Mouse (Mus musculus): ENCODE measurements around the gene Klhl2. TPM values are rescaled to one million over a fixed set of nuclear protein-coding genes. Genes with fewer than 3 reads are reported as not detected.

The Klhl2 gene
- polyA plus RNA-seq, 1 experiment from 2014 or later, result 28.7 TPM

DNA sequence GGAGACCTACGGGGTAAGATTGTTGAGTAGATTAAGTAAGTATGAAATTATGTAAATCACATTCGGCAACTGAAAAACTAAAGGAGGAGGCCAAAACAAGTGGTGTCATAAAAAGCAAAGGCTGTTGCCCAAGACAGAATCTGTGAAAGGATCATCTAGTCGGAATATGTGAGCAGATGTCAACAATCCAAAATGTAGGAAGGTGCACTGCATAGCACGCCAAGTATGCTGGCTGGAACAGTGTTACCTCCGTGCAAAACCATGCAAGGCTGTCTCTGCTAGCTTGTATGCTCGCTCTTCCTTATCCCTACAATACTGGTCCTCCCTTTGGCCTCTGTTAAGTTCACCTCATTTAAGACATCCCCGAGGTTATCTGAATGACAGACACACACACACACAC, 4.5 kb downstream of the Klhl2 start:
- 84% methylated on average over 7 of the region's 7 CpGs for WGBS
- Histone ChIP-seq H3K9me3 (replicated peaks) (no peaks in the 10 kb centered on the region), H3K36me3 (no peaks in the 10 kb centered on the region), H3K4me2 (replicated peaks) (no peak overlapping the region), H3K27me3 (no peaks in the 10 kb centered on the region), H3K27ac (no peak overlapping the region), H3K4me3 (no peak overlapping the region), H3K9ac (no peak overlapping the region), H3K4me1 (peaks cover 25% of the 10 kb centered on the region)
- ATAC-seq (ENCODE audit: low FRiP score), result no peak

DNA sequence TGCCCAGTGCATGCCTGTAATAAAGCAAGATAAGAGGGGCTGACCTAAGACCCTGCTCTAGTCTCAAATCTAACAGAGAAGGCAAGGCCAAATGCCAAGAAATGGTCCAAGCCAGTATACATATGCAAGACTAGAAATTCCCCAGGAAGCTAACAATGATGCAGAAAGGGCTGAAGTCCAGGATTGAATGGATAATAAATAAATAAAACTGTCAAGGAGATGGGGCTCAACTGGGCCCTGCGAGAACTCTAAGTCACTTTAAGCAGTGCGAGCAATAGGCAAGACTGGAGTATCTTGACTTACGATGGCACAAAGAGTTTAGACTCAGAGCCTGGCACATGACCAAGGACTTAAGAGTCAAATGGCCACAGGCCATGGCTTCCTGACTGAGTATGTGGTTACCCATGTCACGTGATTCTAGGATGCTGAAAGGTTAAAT, 5.8 kb downstream of the Klhl2 start:
- H3K36me3 ChIP-seq, result no peaks in the 10 kb centered on the region
- H3K4me1 ChIP-seq, result peaks cover 33% of the 10 kb centered on the region
- no peaks in the 10 kb centered on the region for H3K27me3 ChIP-seq
- H3K9ac ChIP-seq, result no peak overlapping the region
- no peak overlapping the region for H3K4me3 ChIP-seq
- WGBS, result 90% methylated on average over 4 of the region's 4 CpGs
- no peaks in the 10 kb centered on the region for H3K9me3 ChIP-seq (replicated peaks)
- H3K27ac ChIP-seq, result no peak overlapping the region
- no peak for ATAC-seq (ENCODE audit: low FRiP score)
- H3K4me2 ChIP-seq (replicated peaks), result no peak overlapping the region

DNA sequence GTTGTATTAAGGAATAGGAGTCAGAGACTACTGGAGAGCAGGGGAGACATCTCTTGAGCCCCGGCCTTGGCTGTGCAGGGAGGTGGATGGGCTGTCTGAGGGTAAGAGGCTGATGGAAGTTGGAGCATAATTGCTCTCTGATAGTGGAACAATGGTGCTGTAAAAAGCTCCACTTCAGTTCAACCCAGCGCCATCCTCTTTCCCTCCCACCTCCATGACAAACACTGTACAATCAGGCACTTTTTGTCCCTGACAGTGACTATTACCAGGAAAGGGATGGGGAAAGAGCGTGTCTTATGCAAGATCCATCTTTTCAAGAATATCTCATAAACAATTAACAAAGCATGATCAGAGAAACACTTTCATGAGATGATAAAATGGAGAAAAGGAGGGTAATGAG, 6.6 kb downstream of the Klhl2 start:
- 81% methylated on average over 3 of the region's 3 CpGs for WGBS
- ATAC-seq (ENCODE audit: low FRiP score), result no peak

DNA sequence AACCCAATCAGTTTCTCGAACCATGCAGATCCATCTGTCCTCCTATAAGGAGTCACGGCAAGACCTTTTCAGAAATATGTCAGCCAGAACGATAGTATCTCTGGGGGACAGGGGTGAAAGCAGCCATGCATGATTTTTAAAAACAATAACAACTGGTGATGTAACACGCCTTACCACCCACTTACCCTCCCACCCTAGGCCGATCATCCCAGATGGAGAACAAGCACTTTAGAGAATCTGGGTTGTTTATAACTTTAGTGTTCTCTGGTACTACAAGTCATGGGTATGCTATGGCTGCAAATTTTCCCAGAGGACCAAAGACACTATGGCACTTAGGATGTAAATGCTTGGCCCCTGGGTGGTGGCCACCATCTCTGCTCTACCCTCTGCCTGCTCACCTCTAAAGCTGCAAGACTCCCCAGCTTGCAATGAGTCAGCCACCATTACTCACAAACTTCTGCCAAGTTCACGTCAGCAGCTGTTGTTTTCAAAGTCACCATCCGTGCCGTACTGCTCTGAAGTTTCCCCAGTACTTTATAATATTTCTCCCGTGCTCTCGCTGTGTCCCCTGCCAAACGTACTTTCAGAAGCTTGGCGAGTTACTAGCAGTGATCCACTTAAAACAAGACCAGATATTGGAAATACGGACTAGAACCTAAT, 7.9 kb downstream of the Klhl2 start:
- H3K27me3 ChIP-seq, result no peaks in the 10 kb centered on the region
- no peak for ATAC-seq (ENCODE audit: low FRiP score)
- 90% methylated on average over 13 of the region's 13 CpGs for WGBS
- peaks cover 21% of the 10 kb centered on the region for H3K4me1 ChIP-seq
- no peak overlapping the region for H3K4me2 ChIP-seq (replicated peaks)
- H3K27ac ChIP-seq, result no peak overlapping the region
- no peak overlapping the region for H3K9ac ChIP-seq
- H3K9me3 ChIP-seq (replicated peaks), result no peaks in the 10 kb centered on the region
- no peaks in the 10 kb centered on the region for H3K36me3 ChIP-seq
- no peak overlapping the region for H3K4me3 ChIP-seq

More for the DNA sequence above, 6.6 kb downstream of the Klhl2 start:
- Histone ChIP-seq H3K4me2 (replicated peaks) (no peak overlapping the region), H3K27ac (no peak overlapping the region), H3K4me1 (peaks cover 30% of the 10 kb centered on the region), H3K9ac (no peak overlapping the region), H3K4me3 (no peak overlapping the region), H3K36me3 (no peaks in the 10 kb centered on the region), H3K9me3 (replicated peaks) (no peaks in the 10 kb centered on the region), H3K27me3 (no peaks in the 10 kb centered on the region)

DNA sequence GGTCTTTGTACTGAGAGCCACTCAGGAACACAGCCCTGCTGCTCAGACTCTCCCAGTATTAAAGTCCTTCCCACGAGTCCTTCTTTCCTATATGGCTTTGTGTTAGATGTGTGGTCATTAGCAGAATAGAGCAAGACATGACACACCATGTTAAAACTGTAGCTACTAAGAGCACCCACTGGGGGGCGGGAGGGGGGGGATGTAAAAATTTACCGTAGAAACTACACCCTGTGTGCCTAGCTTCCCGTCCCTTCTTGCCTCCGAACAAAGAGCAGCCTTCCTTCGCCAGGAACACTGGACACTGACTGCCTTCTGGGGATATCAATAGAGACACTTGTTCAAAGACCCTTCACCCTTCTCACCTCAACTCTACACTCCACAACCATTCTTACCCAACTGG, 10.2 kb downstream of the Klhl2 start:
- WGBS, result 56% methylated on average over 6 of the region's 6 CpGs
- Histone ChIP-seq H3K4me1 (peaks cover 17% of the 10 kb centered on the region; the same call in 1 of the 2 replicates), H3K27me3 (no peaks in the 10 kb centered on the region), H3K4me3 (no peak overlapping the region), H3K9me3 (replicated peaks) (no peaks in the 10 kb centered on the region), H3K36me3 (no peaks in the 10 kb centered on the region), H3K4me2 (replicated peaks) (no peak overlapping the region), H3K9ac (no peak overlapping the region), H3K27ac (no peak overlapping the region)
- no peak for ATAC-seq (ENCODE audit: low FRiP score)

DNA sequence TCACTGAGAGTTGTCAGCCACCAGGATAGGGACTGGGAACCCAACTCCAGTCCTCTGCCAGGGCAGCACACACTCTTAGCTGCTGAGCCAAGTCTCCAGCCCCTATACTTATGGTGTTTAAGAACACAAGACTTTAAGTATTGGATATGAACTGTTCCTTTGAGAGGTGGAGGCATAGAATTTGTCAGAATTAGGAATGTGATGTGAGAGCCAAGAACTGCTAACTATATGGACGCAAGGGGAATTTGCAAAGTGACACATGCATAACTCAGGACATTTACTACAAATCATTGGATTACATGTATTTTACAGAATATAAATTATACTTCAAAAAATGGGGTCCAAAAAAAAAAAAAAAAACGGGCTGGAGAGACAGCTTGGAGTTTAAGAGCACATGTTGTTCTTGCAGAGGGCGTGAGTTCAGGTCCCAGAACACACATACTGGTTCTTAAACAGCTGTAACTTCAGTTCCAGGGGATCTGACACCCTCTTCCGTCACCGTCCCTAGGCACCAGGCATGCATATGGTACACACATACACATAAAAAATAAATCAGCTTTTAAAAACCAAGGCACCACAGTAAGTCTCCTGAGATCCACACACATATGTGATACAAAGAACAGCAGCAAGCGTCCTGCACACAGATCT, 14.2 kb downstream of the Klhl2 start:
- ATAC-seq (ENCODE audit: low FRiP score), result no peak
- Histone ChIP-seq H3K27me3 (no peaks in the 10 kb centered on the region), H3K4me2 (replicated peaks) (no peak overlapping the region), H3K9ac (no peak overlapping the region), H3K4me3 (no peak overlapping the region), H3K36me3 (no peaks in the 10 kb centered on the region), H3K27ac (no peak overlapping the region), H3K9me3 (replicated peaks) (no peaks in the 10 kb centered on the region), H3K4me1 (peaks cover 27% of the 10 kb centered on the region)
- 71% methylated on average over 6 of the region's 6 CpGs for WGBS

DNA sequence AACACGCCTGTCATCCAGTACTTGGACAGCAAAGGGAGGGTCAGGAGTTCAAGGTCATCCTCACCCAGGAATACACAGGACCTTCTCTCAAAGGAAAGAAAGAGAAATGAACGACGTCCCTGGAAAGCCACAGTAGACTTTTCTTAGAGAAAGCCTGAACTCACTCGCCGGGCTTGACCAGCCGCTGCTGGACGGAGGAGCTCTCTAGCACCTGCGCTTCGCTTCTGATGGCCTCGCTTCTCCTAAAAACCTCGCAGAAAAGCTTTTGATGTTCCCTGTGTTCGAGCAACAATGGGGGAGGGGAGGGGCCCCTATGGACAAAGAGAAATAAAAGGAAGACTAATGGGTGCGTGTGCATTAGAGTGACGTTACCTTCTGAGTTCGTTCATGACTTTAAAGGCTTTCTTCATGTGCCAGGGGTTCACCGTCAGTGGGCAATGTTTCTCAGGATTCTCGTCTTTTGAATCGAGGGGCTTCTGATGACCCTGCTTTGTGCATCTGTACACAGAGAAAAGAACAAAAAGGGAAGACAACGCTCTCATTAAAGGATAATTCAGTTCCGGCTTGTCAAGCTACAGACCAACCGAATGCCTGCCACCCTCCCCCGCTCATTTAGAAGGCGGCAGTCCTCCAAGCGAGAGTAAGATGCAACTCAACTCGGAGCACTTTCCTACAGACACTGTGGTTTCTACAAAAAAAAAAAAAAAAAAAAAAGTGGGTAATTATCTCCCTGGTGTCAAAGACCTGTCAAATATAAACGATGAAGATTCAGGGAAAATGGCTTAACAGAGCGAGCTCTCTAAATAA, 15.5 kb downstream of the Klhl2 start:
- no peak overlapping the region for H3K27ac ChIP-seq

DNA sequence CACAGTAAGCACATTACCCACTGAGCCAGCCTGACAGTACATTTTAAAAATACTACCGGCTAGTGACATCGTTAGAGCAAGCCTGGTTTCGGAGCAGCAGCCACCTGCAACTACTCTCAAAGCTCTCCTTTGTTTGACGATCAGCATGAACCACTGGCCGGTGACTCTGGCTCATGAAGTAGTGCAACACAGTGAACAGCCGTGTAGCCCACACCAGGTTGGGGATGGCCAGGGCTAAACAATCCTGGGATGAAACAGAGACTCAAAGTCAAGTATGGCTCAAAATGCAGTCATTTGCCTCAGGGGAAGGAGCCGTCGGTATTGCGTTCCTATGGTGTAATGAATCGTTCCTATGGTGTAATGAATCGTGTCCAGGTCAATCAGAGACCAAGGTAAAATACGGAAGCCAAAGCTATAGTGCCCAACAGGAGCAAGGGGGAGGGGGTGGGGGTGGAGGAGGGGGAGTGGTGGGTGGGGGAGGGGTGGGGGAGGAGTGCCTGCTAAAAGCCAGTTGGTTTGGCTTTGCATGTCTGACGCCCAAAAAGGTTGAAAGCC, 17.2 kb downstream of the Klhl2 start:
- H3K4me3 ChIP-seq, result no peak overlapping the region
- peaks cover 16% of the 10 kb centered on the region for H3K4me1 ChIP-seq
- H3K27me3 ChIP-seq, result no peaks in the 10 kb centered on the region
- ATAC-seq (ENCODE audit: low FRiP score), result no peak
- H3K4me2 ChIP-seq (replicated peaks), result no peak overlapping the region
- H3K9ac ChIP-seq, result no peak overlapping the region
- H3K36me3 ChIP-seq, result 0 out of 2 replicates have a peak, but pooled peaks cover 10% of the 10 kb centered on the region
- no peaks in the 10 kb centered on the region for H3K9me3 ChIP-seq (replicated peaks)
- peak overlapping the region; percentile 30; the same call in 1 of the 2 replicates for H3K27ac ChIP-seq
- WGBS, result 62% methylated on average over 13 of the region's 13 CpGs

More for the DNA sequence above, 15.5 kb downstream of the Klhl2 start:
- Histone ChIP-seq H3K4me3 (0 out of 2 replicates have a peak overlapping the region, but pooled peaks have one; percentile 7), H3K27me3 (no peaks in the 10 kb centered on the region), H3K4me2 (replicated peaks) (peak overlapping the region; percentile 38), H3K4me1 (peaks cover 21% of the 10 kb centered on the region), H3K9me3 (replicated peaks) (no peaks in the 10 kb centered on the region), H3K9ac (no peak overlapping the region), H3K36me3 (0 out of 2 replicates have a peak, but pooled peaks cover 5% of the 10 kb centered on the region)
- peak; percentile 30 for ATAC-seq (ENCODE audit: low FRiP score)
- WGBS, result 34% methylated on average over 27 of the region's 27 CpGs

DNA sequence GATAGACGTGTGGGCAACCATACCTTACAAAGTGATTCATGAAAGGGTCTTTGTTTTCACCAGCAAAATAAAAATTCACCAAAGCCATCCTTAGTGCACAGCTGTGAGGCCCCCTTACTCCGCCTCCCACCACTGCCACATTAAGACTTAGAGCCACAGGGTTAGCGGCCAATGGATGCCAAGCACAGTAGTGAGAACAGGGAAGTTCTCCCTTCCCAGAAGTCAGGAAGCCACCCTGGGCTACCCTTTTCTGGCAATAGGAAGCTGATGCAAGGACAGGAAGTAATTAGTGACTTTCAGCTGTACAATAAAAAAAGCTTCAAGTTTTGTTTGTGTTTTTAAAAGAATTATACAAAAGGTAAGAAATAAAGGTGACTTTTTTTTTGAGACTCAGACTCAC, 18.2 kb downstream of the Klhl2 start:
- Histone ChIP-seq H3K4me1 (peaks cover 13% of the 10 kb centered on the region), H3K4me2 (replicated peaks) (no peak overlapping the region), H3K9me3 (replicated peaks) (no peaks in the 10 kb centered on the region), H3K36me3 (0 out of 2 replicates have a peak, but pooled peaks cover 10% of the 10 kb centered on the region), H3K27me3 (no peaks in the 10 kb centered on the region), H3K9ac (no peak overlapping the region), H3K27ac (no peak overlapping the region), H3K4me3 (no peak overlapping the region)
- ATAC-seq (ENCODE audit: low FRiP score), result no peak
- 73% methylated on average over 3 of the region's 3 CpGs for WGBS

DNA sequence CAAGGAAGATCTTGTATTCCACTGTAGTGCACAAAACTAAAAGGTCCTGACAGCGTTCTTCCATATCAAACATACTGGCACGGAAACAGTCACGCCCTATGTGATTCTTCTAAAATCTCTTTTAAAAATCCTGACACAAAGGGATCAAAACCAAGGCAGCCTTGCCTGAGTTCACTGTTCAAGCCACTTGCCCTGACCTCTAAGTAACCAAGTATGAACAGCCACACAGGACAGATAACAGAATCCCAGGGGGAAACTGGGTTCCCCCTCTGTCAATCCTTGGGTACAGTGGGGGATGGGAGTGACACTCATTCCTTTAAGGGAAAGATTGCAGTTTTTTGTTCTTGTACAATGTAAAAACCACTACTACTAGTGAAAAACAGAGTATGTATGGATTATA, 19.9 kb downstream of the Klhl2 start:
- Histone ChIP-seq H3K27ac (no peak overlapping the region), H3K4me3 (no peak overlapping the region), H3K4me2 (replicated peaks) (no peak overlapping the region), H3K4me1 (peaks cover 13% of the 10 kb centered on the region), H3K9me3 (replicated peaks) (no peaks in the 10 kb centered on the region), H3K36me3 (0 out of 2 replicates have a peak, but pooled peaks cover 10% of the 10 kb centered on the region), H3K9ac (no peak overlapping the region), H3K27me3 (no peaks in the 10 kb centered on the region)
- ATAC-seq (ENCODE audit: low FRiP score), result no peak
- 96% methylated on average over 3 of the region's 3 CpGs for WGBS

DNA sequence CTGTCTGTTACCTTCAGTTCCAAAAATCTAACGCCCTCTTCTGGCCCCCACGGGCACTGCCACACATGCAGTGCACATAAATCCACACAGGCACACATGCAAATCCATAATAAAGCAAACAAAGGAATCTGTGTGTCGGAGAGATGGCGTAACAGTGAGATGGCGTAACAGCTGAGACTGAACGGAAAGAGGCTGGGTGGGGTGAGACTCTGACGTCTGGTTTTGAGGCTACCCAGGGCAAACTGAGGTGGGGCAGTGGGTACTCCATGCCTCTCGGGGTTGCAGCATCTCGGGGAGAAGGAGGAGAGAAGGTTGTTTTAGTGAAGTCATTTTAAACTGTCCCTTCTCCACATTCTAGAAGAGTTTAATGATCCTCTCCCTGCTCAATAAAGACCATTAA, 20.4 kb downstream of the Klhl2 start:
- peaks cover 12% of the 10 kb centered on the region for H3K4me1 ChIP-seq
- H3K9me3 ChIP-seq (replicated peaks), result no peaks in the 10 kb centered on the region
- no peak overlapping the region for H3K9ac ChIP-seq
- H3K27ac ChIP-seq, result no peak overlapping the region
- H3K36me3 ChIP-seq, result 0 out of 2 replicates have a peak, but pooled peaks cover 10% of the 10 kb centered on the region
- H3K4me3 ChIP-seq, result no peak overlapping the region
- no peak overlapping the region for H3K4me2 ChIP-seq (replicated peaks)
- WGBS, result 96% methylated on average over 9 of the region's 9 CpGs
- H3K27me3 ChIP-seq, result no peaks in the 10 kb centered on the region
- ATAC-seq (ENCODE audit: low FRiP score), result no peak

DNA sequence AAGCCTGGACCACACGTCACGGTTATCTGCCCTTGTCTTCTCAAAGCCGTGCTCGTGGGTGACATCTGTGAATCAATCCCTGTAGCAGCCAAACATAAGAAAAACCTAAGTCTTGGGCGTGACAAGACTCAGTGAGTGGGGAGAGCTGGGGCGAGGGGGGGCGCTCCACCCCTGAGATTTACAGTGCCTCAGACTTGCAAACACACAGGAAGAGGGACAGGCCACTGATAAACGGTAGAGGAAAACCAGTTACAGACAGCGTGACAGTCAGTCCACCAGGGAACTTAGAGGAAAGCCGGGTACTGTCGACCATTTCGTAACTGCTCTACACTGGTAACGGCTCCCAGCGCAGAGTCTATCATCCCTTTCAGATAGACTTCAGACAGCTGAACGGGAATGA, 21.4 kb downstream of the Klhl2 start:
- H3K4me3 ChIP-seq, result no peak overlapping the region
- H3K4me1 ChIP-seq, result 0 out of 2 replicates have a peak, but pooled peaks cover 6% of the 10 kb centered on the region
- H3K27ac ChIP-seq, result no peak overlapping the region
- no peak overlapping the region for H3K9ac ChIP-seq
- H3K9me3 ChIP-seq (replicated peaks), result no peaks in the 10 kb centered on the region
- WGBS, result 92% methylated on average over 15 of the region's 15 CpGs
- no peak for ATAC-seq (ENCODE audit: low FRiP score)
- H3K36me3 ChIP-seq, result 0 out of 2 replicates have a peak, but pooled peaks cover 10% of the 10 kb centered on the region
- H3K27me3 ChIP-seq, result no peaks in the 10 kb centered on the region
- no peak overlapping the region for H3K4me2 ChIP-seq (replicated peaks)
